Mouse (Mus musculus): ENCODE results near the gene Cphx3.
"Not testable (repeated sequence)": the region's sequence is repeated elsewhere in the genome, so short reads cannot be mapped to it uniquely, and the experiment has no call there.

Gene Cphx3

GRCm38 (mm10) chr14:26081997-26082396 is at the start of gene Cphx3:
TSS of gene Cphx3 (plus strand) at chr14:26082297.
- not testable (repeated sequence) for DNase-seq (ENCODE audit: low read depth, low spot score)

- DNase-seq (ENCODE audit: low read depth, low spot score): not testable (repeated sequence)
These were observed 47.7 kb upstream of the Cphx3 start for GRCm38 (mm10) chr14:26034364-26034763.

GRCm38 (mm10) chr14:26035439-26035838 is 46.7 kb upstream of the Cphx3 start:
- not testable (repeated sequence) for DNase-seq (ENCODE audit: low read depth, low spot score)

GRCm38 (mm10) chr14:26042611-26043010 is 39.5 kb upstream of the Cphx3 start, which contains the start of gene Gm9780:
TSS of gene Gm9780 (minus strand) at chr14:26042711.
- not testable (repeated sequence) for DNase-seq (ENCODE audit: low read depth, low spot score)

- not testable (repeated sequence) for DNase-seq (ENCODE audit: low read depth, low spot score)
These were observed 37.1 kb upstream of the Cphx3 start for GRCm38 (mm10) chr14:26045007-26045406.

GRCm38 (mm10) chr14:26047026-26047425 is 35.1 kb upstream of the Cphx3 start:
- not testable (repeated sequence) for DNase-seq (ENCODE audit: low read depth, low spot score)

GRCm38 (mm10) chr14:26048767-26049166 is 33.3 kb upstream of the Cphx3 start:
- DNase-seq (ENCODE audit: low read depth, low spot score): not testable (repeated sequence)

- not testable (repeated sequence) for DNase-seq (ENCODE audit: low read depth, low spot score)
These were observed 23.9 kb upstream of the Cphx3 start for GRCm38 (mm10) chr14:26058184-26058583.

GRCm38 (mm10) chr14:26059362-26059761 is 22.7 kb upstream of the Cphx3 start:
- not testable (repeated sequence) for DNase-seq (ENCODE audit: low read depth, low spot score)

GRCm38 (mm10) chr14:26066574-26067324 is 15.3 kb upstream of the Cphx3 start:
- DNase-seq (ENCODE audit: low read depth, low spot score): not testable (repeated sequence)

GRCm38 (mm10) chr14:26067325-26067633 is 14.8 kb upstream of the Cphx3 start, which contains the start of gene Tmem254c:
TSS of gene Tmem254c (minus strand) at chr14:26067355.
- not testable (repeated sequence) for DNase-seq (ENCODE audit: low read depth, low spot score)

GRCm38 (mm10) chr14:26076620-26077390 is 5.3 kb upstream of the Cphx3 start:
- not testable (repeated sequence) for DNase-seq (ENCODE audit: low read depth, low spot score)

- not testable (repeated sequence) for DNase-seq (ENCODE audit: low read depth, low spot score)
These were observed 881 bp upstream of the Cphx3 start, which contains the start of gene Cphx2 for GRCm38 (mm10) chr14:26081216-26081615. TSS of gene Cphx2 (plus strand) at chr14:26081516.

- DNase-seq (ENCODE audit: low read depth, low spot score): not testable (repeated sequence)
These were observed 15.5 kb downstream of the Cphx3 start for GRCm38 (mm10) chr14:26097622-26098021.

- DNase-seq (ENCODE audit: low read depth, low spot score): not testable (repeated sequence)
These were observed 36.1 kb downstream of the Cphx3 start, which contains the start of gene Duxbl2 for GRCm38 (mm10) chr14:26118150-26118549. TSS of gene Duxbl2 (plus strand) at chr14:26118349.

- not testable (repeated sequence) for DNase-seq (ENCODE audit: low read depth, low spot score)
These were observed 36.5 kb downstream of the Cphx3 start for GRCm38 (mm10) chr14:26118550-26119000.

GRCm38 (mm10) chr14:26119095-26119494 is 37.0 kb downstream of the Cphx3 start:
- DNase-seq (ENCODE audit: low read depth, low spot score): not testable (repeated sequence)

GRCm38 (mm10) chr14:26147095-26147494 is 65.0 kb downstream of the Cphx3 start:
- DNase-seq (ENCODE audit: low read depth, low spot score): not testable (repeated sequence)

- DNase-seq (ENCODE audit: low read depth, low spot score): not testable (repeated sequence)
These were observed 73.9 kb downstream of the Cphx3 start for GRCm38 (mm10) chr14:26156032-26156431.

- DNase-seq (ENCODE audit: low read depth, low spot score): not testable (repeated sequence)
These were observed 79.1 kb downstream of the Cphx3 start for GRCm38 (mm10) chr14:26161156-26161555.

- not testable (repeated sequence) for DNase-seq (ENCODE audit: low read depth, low spot score)
These were observed 80.3 kb downstream of the Cphx3 start for GRCm38 (mm10) chr14:26162423-26162822.

- not testable (repeated sequence) for DNase-seq (ENCODE audit: low read depth, low spot score)
These were observed 83.2 kb downstream of the Cphx3 start for GRCm38 (mm10) chr14:26165266-26165665.

Measured in ES-CJ7 (cell line).